Mouse (Mus musculus) midbrain, postnatal 0 days (tissue): ENCODE measurements around the gene Psmc3. TPM values are rescaled to one million over a fixed set of nuclear protein-coding genes. Genes with fewer than 3 reads are reported as not detected.

Source experiments
- ATAC-seq: fragments of 200-750 bp; cut with Nextera tagmentation; 2 replicates; pipeline ENCODE4 v1.8.0; 2017; ENCODE audit warnings: moderate number of reproducible peaks, mild to moderate bottlenecking, moderate TSS enrichment, moderate library complexity; ENCODE audit not compliant: low FRiP score
- DNase-seq: peaks from one replicate; pipeline ENCODE4 v3.0.0-alpha.2; 2015; ENCODE audit warnings: low spot score
- H3K27ac ChIP-seq: fragments of 300-500 bp; sonication (generic); 2 replicates; pipeline ENCODE4 v1.5.1; 2014; ENCODE audit warnings: low read depth, mild to moderate bottlenecking, low read length, mixed read lengths
- H3K27me3 ChIP-seq: fragments of 300-500 bp; sonication (generic); 2 replicates; pipeline ENCODE4 v1.6.1; 2014; ENCODE audit warnings: low read length, control low read depth, mixed read lengths; ENCODE audit not compliant: insufficient read depth
- H3K36me3 ChIP-seq: fragments of 300-500 bp; sonication (generic); 2 replicates; pipeline ENCODE4 v1.6.1; 2014; ENCODE audit warnings: low read length, control low read depth, mixed read lengths; ENCODE audit not compliant: insufficient read depth
- H3K4me1 ChIP-seq: fragments of 300-500 bp; sonication (generic); 2 replicates; pipeline ENCODE4 v1.6.1; 2014; ENCODE audit warnings: mild to moderate bottlenecking, control low read depth, antibody characterized with exemption, low read length, mixed read lengths; ENCODE audit not compliant: insufficient read depth
- H3K4me2 ChIP-seq: fragments of 300-500 bp; sonication (generic); 2 replicates; pipeline ENCODE4 v1.6.1; 2014; ENCODE audit warnings: low read depth, mild to moderate bottlenecking, low read length, mixed read lengths; ENCODE audit not compliant: poor library complexity, severe bottlenecking
- H3K4me3 ChIP-seq: fragments of 300-500 bp; sonication (generic); 2 replicates; pipeline ENCODE4 v1.5.1; 2014; ENCODE audit warnings: low read depth, mild to moderate bottlenecking, low read length, moderate library complexity
- H3K9ac ChIP-seq: fragments of 300-500 bp; sonication (generic); replicated peaks from 2 replicates; pipeline ENCODE4 v1.6.1; 2014; ENCODE audit warnings: mild to moderate bottlenecking, low read length, moderate library complexity, mixed read lengths; ENCODE audit not compliant: poor library complexity, severe bottlenecking
- H3K9me3 ChIP-seq: fragments of 300-500 bp; sonication (generic); 2 replicates; pipeline ENCODE4 v1.6.1; 2016; ENCODE audit warnings: low read length, control low read depth
- CTCF ChIP-seq: IDR thresholded peaks from 2 replicates; pipeline ENCODE4 v1.5.1; 2016; ENCODE audit warnings: antibody characterized with exemption, mild to moderate bottlenecking
- WGBS: fragments of 180-500 bp; shearing (Covaris S2); extraction: QIAGEN DNeasy Blood & Tissue Kit; methylation state at CpG from one replicate; pipeline ENCODE4 v1.1.7; 2014; 5-methylcytosine and 5-hydroxymethylcytosine counted together
- polyA plus RNA-seq: library from polyadenylated mRNA; unstranded; fragments of >200 nt; fragmentation: Nextera tagmentation; extraction: Ambion mirVana; gene quantifications from 2 replicates; pipeline ENCODE4 v1.2.1, GENCODE M21; 2015
- total RNA-seq: library from RNA; depleted of rRNA; stranded (reverse); fragments of >200 nt; gene quantifications from 2 replicates; pipeline ENCODE4 v1.2.3, GENCODE M21; 2014

The Psmc3 gene
- total and polyA plus RNA-seq, 2 experiments from 2014 or later = 183 to 245 TPM

GRCm38 (mm10) chr2:91066455-91066854 lies 12.6 kb downstream of the Psmc3 start:
- no peak for DNase-seq

DNA sequence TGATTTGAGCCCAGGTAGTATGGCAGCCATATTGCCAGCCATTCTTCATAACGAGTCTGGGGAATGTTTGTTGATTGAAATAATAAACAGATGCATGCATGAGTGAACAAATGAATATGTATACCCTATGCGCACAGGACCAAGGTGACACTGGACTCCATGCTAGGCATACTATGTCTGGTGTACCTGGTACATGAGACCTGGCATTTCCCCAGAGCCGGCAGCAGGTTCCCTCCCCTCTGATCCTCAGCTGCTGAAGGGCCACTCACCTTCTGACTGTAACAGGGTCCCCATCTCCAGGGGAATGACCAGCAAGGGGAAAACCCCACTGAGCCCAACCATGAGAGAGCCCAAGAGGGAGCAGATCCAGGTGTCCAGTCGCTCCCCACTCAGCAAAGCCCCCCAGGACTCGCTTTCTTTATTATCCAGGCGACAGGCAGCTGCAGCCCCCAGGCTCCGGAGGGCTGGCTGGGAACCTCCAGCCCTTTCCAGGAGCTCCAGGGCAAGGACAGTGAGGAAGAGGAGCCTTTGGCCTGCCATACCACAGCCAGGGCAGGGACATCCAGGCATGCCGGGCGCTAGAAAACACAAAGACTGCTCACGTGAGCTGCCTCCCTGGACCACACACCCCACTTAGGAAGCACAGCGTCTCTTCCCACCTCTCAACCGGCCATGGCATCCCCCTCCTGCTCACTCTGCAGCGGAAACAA lies 14.5 kb downstream of the Psmc3 start:
- TF ChIP-seq CTCF = no peak

More at GRCm38 (mm10) chr2:91066455-91066854, 12.6 kb downstream of the Psmc3 start:
- no peak for TF ChIP-seq CTCF
- 82% methylated on average over 3 of the region's 3 CpGs for WGBS
- H3K27ac ChIP-seq = no peak overlapping the region
- no peak overlapping the region for H3K4me3 ChIP-seq
- peaks cover 11% of the 10 kb centered on the region for H3K4me1 ChIP-seq
- no peaks in the 10 kb centered on the region for H3K27me3 ChIP-seq
- no peak overlapping the region for H3K9ac ChIP-seq
- no peaks in the 10 kb centered on the region for H3K9me3 ChIP-seq
- ATAC-seq = no peak
- peaks cover 32% of the 10 kb centered on the region for H3K36me3 ChIP-seq
- no peak overlapping the region for H3K4me2 ChIP-seq

DNA sequence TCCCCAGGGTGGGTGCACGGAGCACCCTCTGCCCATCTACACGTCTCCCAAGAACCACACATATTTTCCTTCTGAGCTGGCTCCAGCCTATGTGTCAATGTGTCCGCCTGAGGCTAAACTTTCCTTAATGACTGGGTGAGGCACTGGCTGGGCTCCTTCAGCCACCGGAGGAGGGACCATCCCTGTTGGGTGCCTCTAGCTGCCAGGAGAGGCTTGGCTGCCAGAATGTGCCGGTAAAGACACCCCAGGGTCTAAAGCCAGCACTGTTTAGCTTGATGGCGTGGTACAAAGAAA lies 15.0 kb downstream of the Psmc3 start:
- Histone ChIP-seq H3K27me3 (no peaks in the 10 kb centered on the region), H3K9ac (peak overlapping the region; percentile 44), H3K9me3 (no peaks in the 10 kb centered on the region), H3K4me3 (peak overlapping the region; percentile 75), H3K27ac (no peak overlapping the region), H3K36me3 (peaks cover 15% of the 10 kb centered on the region), H3K4me2 (peak overlapping the region; percentile 92), H3K4me1 (peaks cover 11% of the 10 kb centered on the region)
- ATAC-seq = no peak
- TF ChIP-seq CTCF = 0 out of 2 replicates have a peak, but pooled peaks have one; percentile 7
- DNase-seq = no peak
- 45% methylated on average over 6 of the region's 6 CpGs for WGBS

More for the DNA sequence above, 14.5 kb downstream of the Psmc3 start:
- peak overlapping the region; percentile 44; the same call in 1 of the 2 replicates for H3K9ac ChIP-seq
- no peak overlapping the region for H3K27ac ChIP-seq
- ATAC-seq = no peak
- no peak for DNase-seq
- no peaks in the 10 kb centered on the region for H3K9me3 ChIP-seq
- H3K4me1 ChIP-seq = peaks cover 11% of the 10 kb centered on the region
- H3K4me3 ChIP-seq = peak overlapping the region; percentile 75; the same call in 1 of the 2 replicates
- 57% methylated on average over 13 of the region's 13 CpGs for WGBS
- H3K27me3 ChIP-seq = no peaks in the 10 kb centered on the region
- H3K36me3 ChIP-seq = peaks cover 16% of the 10 kb centered on the region
- H3K4me2 ChIP-seq = peak overlapping the region; percentile 92

DNA sequence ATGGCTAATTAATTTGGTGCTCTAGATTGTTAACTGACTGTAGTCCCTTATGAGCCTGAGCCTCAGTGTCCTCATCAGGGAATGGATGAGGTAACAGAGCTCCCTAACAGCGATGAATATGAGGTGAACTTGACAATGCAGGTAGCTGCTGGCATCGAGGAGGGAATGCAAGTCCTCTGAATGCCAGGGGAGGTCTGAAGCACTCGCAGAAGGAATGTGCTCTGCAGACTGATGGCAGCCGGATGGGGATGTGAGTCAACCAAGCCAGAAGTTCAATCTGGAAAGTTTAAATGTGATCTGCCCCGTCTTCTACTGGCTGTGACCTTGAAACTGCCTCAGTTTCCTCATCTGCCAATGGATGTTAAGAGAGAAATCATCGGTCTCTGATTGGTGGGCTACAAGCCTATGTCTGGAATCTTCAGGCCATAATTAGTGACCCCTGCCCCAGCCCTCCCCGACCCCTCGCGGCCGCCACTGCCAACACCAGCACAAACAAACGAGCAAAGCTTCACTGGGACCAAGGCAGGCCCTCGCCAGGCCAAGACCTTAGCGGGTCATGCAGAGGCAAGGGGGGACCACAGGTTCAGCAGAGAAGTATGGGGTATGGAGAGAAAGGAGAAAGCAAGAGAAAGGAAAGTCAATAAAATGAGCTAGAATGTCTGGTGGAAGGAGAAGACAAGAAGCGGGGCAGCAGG lies 15.6 kb downstream of the Psmc3 start:
- WGBS = 10% methylated on average over 14 of the region's 14 CpGs
- TF ChIP-seq CTCF = no peak
- Histone ChIP-seq H3K4me3 (peak overlapping the region; percentile 75), H3K36me3 (peaks cover 9% of the 10 kb centered on the region), H3K4me2 (peak overlapping the region; percentile 92), H3K27ac (peak overlapping the region; percentile 82), H3K27me3 (no peaks in the 10 kb centered on the region), H3K9me3 (no peaks in the 10 kb centered on the region), H3K4me1 (peaks cover 11% of the 10 kb centered on the region), H3K9ac (peak overlapping the region; percentile 76)
- ATAC-seq (0 out of 2 replicates have a peak, but pooled peaks have one; percentile 4), DNase-seq (no peak)

DNA sequence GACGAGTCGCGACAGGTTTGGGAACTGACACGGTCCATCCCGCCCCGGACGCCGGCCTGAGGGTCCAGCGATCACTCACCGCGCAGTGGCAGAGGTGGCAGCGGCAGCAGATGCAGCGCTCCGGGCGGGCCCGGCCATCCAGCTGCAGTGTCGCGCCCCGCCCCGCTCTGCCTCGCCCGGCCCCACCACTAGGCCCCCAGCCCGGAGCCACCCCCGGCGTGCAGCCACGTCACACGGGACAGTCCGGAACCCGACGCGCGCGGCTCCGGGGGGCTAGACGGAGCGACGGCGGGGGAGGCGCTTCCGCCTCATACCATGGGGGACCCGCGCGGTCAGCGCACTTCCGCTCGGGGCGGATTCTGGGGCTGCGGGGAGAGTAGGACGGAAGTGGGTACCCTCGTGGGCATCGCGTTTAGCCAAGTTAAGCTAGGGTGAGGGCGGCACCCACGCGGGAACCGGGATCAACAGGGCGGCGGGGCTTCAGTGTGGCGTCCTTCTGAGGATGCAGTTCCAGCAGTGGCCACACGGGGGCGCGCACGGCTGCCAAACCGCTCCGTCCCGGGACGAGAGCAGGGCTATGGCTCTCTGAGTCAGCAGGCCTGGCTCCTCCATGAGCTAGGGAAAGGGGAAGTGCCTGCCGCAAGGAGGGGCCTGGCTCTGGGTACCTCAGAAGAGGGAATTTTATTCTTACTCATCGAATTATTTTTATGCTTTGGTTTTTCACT lies 16.4 kb downstream of the Psmc3 start, which contains the start of gene Slc39a13:
Gene Slc39a13 (minus strand): TSS at position 342 of the 725 bp plus-strand sequence.
- Histone ChIP-seq H3K4me3 (peak within 1 kb of the TSS; percentile 75), H3K27ac (peak within 1 kb of the TSS; percentile 82), H3K36me3 (peaks cover 4% of the 10 kb centered on the region; the same call in 1 of the 2 replicates), H3K4me1 (peaks cover 11% of the 10 kb centered on the region), H3K9ac (peak within 1 kb of the TSS; percentile 76), H3K4me2 (peak within 1 kb of the TSS; percentile 92), H3K27me3 (no peaks in the 10 kb centered on the region), H3K9me3 (no peaks in the 10 kb centered on the region)
- DNase-seq (peak; percentile 97), ATAC-seq (peak; percentile 96)
- TF ChIP-seq CTCF = peak; percentile 99
- WGBS = under 1% methylated on average over 63 of the region's 69 CpGs
